Mouse (Mus musculus) myocyte (in vitro differentiated cells): ENCODE measurements at regions not wholly inside any gene's neighbourhood (a gene's known extent, or its start where the extent isn't known, plus 50 kb on each side); places are given as distances from the start of the nearest gene placed in this dataset.

ENCODE experiments used
- H3K27me3 ChIP-seq: one replicate; pipeline ENCODE4 v1.6.1; 2011; ENCODE audit not compliant: control insufficient read depth, insufficient read depth, insufficient read length
- H3K36me3 ChIP-seq: one replicate; pipeline ENCODE4 v1.6.1; 2011; ENCODE audit not compliant: control insufficient read depth, insufficient read depth
- H3K4me2 ChIP-seq: one replicate; pipeline ENCODE4 v1.6.1; 2011; ENCODE audit warnings: low read depth, control low read depth
- H3K4me3 ChIP-seq: one replicate; pipeline ENCODE4 v1.5.1; 2011; ENCODE audit warnings: mild to moderate bottlenecking, control low read depth, moderate library complexity
- H3K79me2 ChIP-seq: one replicate; pipeline ENCODE4 v1.6.1; 2011; ENCODE audit not compliant: control insufficient read depth, insufficient read depth
- H3ac ChIP-seq: one replicate; pipeline ENCODE4 v1.6.1; 2011; ENCODE audit not compliant: control insufficient read depth, insufficient read length
- CEBPB ChIP-seq: IDR thresholded peaks from 2 replicates; pipeline ENCODE4 v1.6.1; 2011; ENCODE audit warnings: mild to moderate bottlenecking, moderate library complexity; ENCODE audit not compliant: poor library complexity, insufficient read depth, severe bottlenecking
- E2F4 ChIP-seq: IDR thresholded peaks from one replicate; pipeline ENCODE4 v1.6.1; 2011; ENCODE audit warnings: mild to moderate bottlenecking, control low read depth, moderate library complexity; ENCODE audit not compliant: insufficient read depth
- MAX ChIP-seq: IDR thresholded peaks from one replicate; pipeline ENCODE4 v1.6.1; 2011; ENCODE audit warnings: low read depth, mild to moderate bottlenecking, control low read depth
- MYOD1 ChIP-seq, 3 experiments: IDR thresholded peaks; one replicate each; pipeline ENCODE4 v1.6.1; 2011; ENCODE audit warnings: control low read depth in 2 of 3, low read depth in 2 of 3, mild to moderate bottlenecking in 2 of 3, moderate library complexity in 1 of 3; ENCODE audit not compliant: insufficient read length in 2 of 3, control insufficient read depth in 1 of 3
- MYOG ChIP-seq, 3 experiments: IDR thresholded peaks; one replicate each; pipeline ENCODE4 v1.6.1; 2011; ENCODE audit warnings: control low read depth in 2 of 3, low read depth in 2 of 3, mild to moderate bottlenecking in 2 of 3; ENCODE audit not compliant: insufficient read length in 2 of 3, control insufficient read depth in 1 of 3, insufficient read depth in 1 of 3
- POLR2A ChIP-seq: IDR thresholded peaks from one replicate; pipeline ENCODE4 v1.6.1; 2011; ENCODE audit warnings: low read depth, mild to moderate bottlenecking, control low read depth, moderate library complexity; ENCODE audit not compliant: insufficient read length
- POLR2AphosphoS2 ChIP-seq: IDR thresholded peaks from one replicate; pipeline ENCODE4 v1.6.1; 2011; ENCODE audit warnings: low read depth, control low read depth; ENCODE audit not compliant: insufficient read length
- REST ChIP-seq: IDR thresholded peaks from one replicate; pipeline ENCODE4 v1.6.1; 2011; ENCODE audit warnings: mild to moderate bottlenecking, control low read depth, moderate library complexity; ENCODE audit not compliant: insufficient read depth, insufficient read length
- SRF ChIP-seq: IDR thresholded peaks from one replicate; pipeline ENCODE4 v1.6.1; 2011; ENCODE audit warnings: low read depth; ENCODE audit not compliant: control insufficient read depth, insufficient read length
- TCF12 ChIP-seq: IDR thresholded peaks from one replicate; pipeline ENCODE4 v1.6.1; 2011; ENCODE audit warnings: mild to moderate bottlenecking, control low read depth; ENCODE audit not compliant: poor library complexity, insufficient read depth, severe bottlenecking
- TCF3 ChIP-seq: IDR thresholded peaks from one replicate; pipeline ENCODE4 v1.6.1; 2011; ENCODE audit warnings: low read depth, control low read depth; ENCODE audit not compliant: insufficient read length
- USF1 ChIP-seq: IDR thresholded peaks from one replicate; pipeline ENCODE4 v1.6.1; 2011; ENCODE audit warnings: low read depth, mild to moderate bottlenecking, control low read depth, moderate library complexity

GRCm38 (mm10) chr17:10094108-10094521 lies 225.5 kb downstream of the Qk start:
- Histone ChIP-seq H3K4me3 (no peak overlapping the region), H3K36me3 (no peaks in the 10 kb centered on the region), H3K4me2 (peak overlapping the region; percentile 8), H3ac (no peak overlapping the region), H3K79me2 (no peaks in the 10 kb centered on the region), H3K27me3 (no peaks in the 10 kb centered on the region)
- TF ChIP-seq CEBPB (no peak), POLR2A (no peak), REST (no peak), USF1 (no peak), MYOD1 (IDR thresholded peaks at IDR 0.05; ENCODE audit: control insufficient read depth in 1 of 3, insufficient read length in 2 of 3, low read depth in 2 of 3) (no peak), SRF (no peak), MYOG (IDR thresholded peaks at IDR 0.05; ENCODE audit: control insufficient read depth in 1 of 3, insufficient read depth in 1 of 3, insufficient read length in 2 of 3, low read depth in 2 of 3) (no peak), TCF3 (no peak), TCF12 (no peak), E2F4 (no peak), MAX (no peak), POLR2AphosphoS2 (no peak)

- Histone ChIP-seq H3ac (no peak overlapping the region), H3K79me2 (no peaks in the 10 kb centered on the region), H3K27me3 (no peaks in the 10 kb centered on the region), H3K36me3 (no peaks in the 10 kb centered on the region), H3K4me2 (peak overlapping the region; percentile 8), H3K4me3 (no peak overlapping the region)
- peak; percentile 9 to 55 (median 43) for TF ChIP-seq MYOD1 (IDR thresholded peaks at IDR 0.05; ENCODE audit: control insufficient read depth in 1 of 3, insufficient read length in 2 of 3, low read depth in 2 of 3)
- no peak for TF ChIP-seq E2F4
Measured at GRCm38 (mm10) chr17:10093437-10094107, 226.1 kb downstream of the Qk start.

GRCm38 (mm10) chr17:10087192-10087886 lies 232.3 kb downstream of the Qk start:
- no peak overlapping the region for H3ac ChIP-seq
- no peaks in the 10 kb centered on the region for H3K27me3 ChIP-seq
- no peak overlapping the region for H3K4me3 ChIP-seq
- H3K36me3 ChIP-seq = no peaks in the 10 kb centered on the region
- H3K4me2 ChIP-seq = no peak overlapping the region
- H3K79me2 ChIP-seq = no peaks in the 10 kb centered on the region
- TF ChIP-seq POLR2AphosphoS2 (no peak), MYOD1 (IDR thresholded peaks at IDR 0.05; ENCODE audit: control insufficient read depth in 1 of 3, insufficient read length in 2 of 3, low read depth in 2 of 3) (no peak), TCF12 (no peak), CEBPB (no peak), REST (no peak)

- Histone ChIP-seq H3K27me3 (no peaks in the 10 kb centered on the region), H3K4me2 (no peak overlapping the region), H3K4me3 (no peak overlapping the region), H3K79me2 (no peaks in the 10 kb centered on the region), H3ac (no peak overlapping the region), H3K36me3 (no peaks in the 10 kb centered on the region)
- TF ChIP-seq REST = no peak
- no peak for TF ChIP-seq POLR2AphosphoS2
- TF ChIP-seq TCF12 = no peak
- TF ChIP-seq POLR2A = no peak
- no peak for TF ChIP-seq TCF3
- TF ChIP-seq CEBPB = no peak
- TF ChIP-seq E2F4 = no peak
- TF ChIP-seq SRF = no peak
- TF ChIP-seq MAX = no peak
- no peak for TF ChIP-seq MYOD1 (IDR thresholded peaks at IDR 0.05; ENCODE audit: control insufficient read depth in 1 of 3, insufficient read length in 2 of 3, low read depth in 2 of 3)
- no peak for TF ChIP-seq MYOG (IDR thresholded peaks at IDR 0.05; ENCODE audit: control insufficient read depth in 1 of 3, insufficient read depth in 1 of 3, insufficient read length in 2 of 3, low read depth in 2 of 3)
- TF ChIP-seq USF1 = no peak
Measured at GRCm38 (mm10) chr17:10086558-10086957, 233.1 kb downstream of the Qk start.

GRCm38 (mm10) chr17:10086132-10086531 lies 233.5 kb downstream of the Qk start:
- peak overlapping the region; percentile 46 for H3K4me2 ChIP-seq
- H3ac ChIP-seq = no peak overlapping the region
- H3K27me3 ChIP-seq = no peaks in the 10 kb centered on the region
- no peak overlapping the region for H3K4me3 ChIP-seq
- no peaks in the 10 kb centered on the region for H3K79me2 ChIP-seq
- no peak for TF ChIP-seq TCF3
- no peak for TF ChIP-seq MAX
- no peak for TF ChIP-seq SRF
- TF ChIP-seq CEBPB = no peak
- no peak for TF ChIP-seq POLR2AphosphoS2
- no peak for TF ChIP-seq REST
- no peak for TF ChIP-seq USF1
- no peak for TF ChIP-seq MYOG (IDR thresholded peaks at IDR 0.05; ENCODE audit: control insufficient read depth in 1 of 3, insufficient read depth in 1 of 3, insufficient read length in 2 of 3, low read depth in 2 of 3)
- no peak for TF ChIP-seq E2F4
- no peak for TF ChIP-seq TCF12
- TF ChIP-seq MYOD1 (IDR thresholded peaks at IDR 0.05; ENCODE audit: control insufficient read depth in 1 of 3, insufficient read length in 2 of 3, low read depth in 2 of 3) = no peak
- TF ChIP-seq POLR2A = no peak
- H3K36me3 ChIP-seq = no peaks in the 10 kb centered on the region
